Mouse (Mus musculus): Measurements from ENCODE around the gene Sds. TPM values are rescaled to one million over a fixed set of nuclear protein-coding genes. Genes with fewer than 3 reads are reported as not detected.

Gene Sds
- total RNA-seq (2021) = under 1 TPM in 1 of 2 experiments, not detected in 1; 0.69 TPM
- long read RNA-seq, experiment 1, partial matches to known transcripts = 0 of 1 reads
- long read RNA-seq, experiment 1, other reads (novel, unspliced or antisense) = 0 of 1 reads
- long read RNA-seq, experiment 2 = 0 reads

DNA sequence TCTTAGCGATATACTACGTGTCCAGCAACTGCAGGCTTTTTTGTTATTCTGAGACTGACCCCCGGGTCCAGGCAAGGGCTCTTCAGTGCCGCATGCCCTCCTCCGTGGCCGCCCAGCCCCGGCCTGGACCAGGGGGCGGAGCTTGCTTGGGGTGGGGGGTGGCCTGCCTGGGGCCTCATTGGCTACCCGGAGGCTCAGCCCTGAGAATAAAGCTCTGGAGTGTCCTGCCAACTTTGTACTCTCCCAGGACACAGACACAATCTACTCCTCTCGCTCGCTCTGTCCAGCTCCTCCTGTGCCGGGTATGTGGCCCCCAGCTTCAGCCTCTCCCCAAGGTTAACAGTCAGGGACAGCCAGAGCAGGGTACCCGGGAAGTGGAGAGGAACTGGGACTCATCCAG, at the start of gene Sds:
Gene Sds, plus strand, starts transcription at position 231 of the 400 bp plus-strand sequence.
- no peak for DNase-seq (ENCODE audit: low spot score)

DNA sequence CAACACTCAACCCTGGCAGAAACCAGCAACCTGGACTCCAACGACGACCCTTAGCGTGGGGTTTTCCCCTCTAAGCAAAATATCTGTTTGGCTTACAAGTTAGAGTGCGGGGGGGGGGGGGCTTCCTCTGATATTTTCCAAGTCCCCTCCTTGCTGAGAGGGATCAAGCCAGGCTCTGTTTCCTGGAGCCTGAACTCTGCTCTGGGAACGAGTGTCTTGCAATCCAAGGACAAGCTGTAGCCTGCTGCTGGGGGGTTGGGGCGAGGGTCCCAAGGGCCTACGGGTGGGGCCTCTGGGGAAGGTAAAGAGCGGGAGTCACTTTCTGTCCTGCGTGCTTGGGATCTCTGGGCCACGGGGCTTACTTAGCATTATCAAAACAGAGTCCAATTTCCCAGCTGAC, 49.8 kb upstream of the Sds start:
- DNase-seq (ENCODE audit: low spot score) = no peak

DNA sequence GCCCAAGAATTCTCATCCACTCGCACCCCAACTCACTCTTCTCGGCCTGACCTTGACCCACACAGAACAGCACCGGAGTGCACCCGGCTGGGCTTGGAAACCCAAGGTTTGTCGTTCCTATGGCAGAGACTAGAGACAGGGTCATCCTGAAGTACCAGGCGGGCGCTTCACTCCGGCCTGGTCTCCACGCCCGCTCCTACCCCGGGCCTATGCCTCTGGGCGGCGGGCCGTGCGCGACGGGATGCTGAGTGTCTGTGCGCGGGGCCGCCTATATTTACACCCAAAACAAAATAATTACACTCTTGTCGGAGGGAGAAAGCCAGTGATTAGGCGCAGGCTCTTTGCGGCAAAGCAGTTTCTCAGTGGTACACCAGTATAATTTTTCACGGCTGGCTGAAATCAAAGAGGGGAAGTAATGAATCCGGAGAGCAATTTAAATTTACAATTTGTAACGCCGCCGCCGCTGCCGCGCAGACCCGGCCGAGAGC, 48.8 kb upstream of the Sds start:
- DNase-seq (ENCODE audit: low spot score) = no peak

DNA sequence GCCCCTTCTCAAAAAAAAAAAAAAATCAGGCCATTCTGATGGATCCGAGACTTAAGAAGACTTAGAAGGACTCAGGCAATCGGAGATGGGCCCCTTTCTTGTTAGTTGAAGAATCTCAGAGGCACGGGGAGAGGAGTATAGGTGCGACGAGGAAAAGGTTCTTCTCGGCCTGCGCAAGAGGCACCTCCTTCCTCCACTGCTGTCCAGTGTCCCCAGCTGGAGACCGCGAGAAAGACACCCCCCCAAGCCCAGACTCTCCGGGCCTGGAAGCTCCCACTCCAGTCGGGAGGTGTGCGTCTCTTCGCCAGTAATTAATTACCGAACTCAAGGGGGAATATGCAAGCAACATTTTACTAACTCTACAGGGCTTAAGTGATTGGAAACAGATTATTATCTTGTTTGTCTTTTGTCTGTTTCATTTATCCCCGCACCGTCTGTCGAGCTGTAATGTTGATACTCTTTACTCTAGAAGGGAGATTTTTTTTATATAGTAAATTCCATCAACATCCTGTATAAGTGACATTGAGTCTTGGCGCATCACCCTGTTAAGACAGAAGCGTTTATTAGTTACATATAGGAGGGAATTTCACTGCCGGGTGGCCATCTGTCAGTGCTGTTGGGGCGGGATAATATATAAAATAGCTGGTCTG, 48.0 kb upstream of the Sds start:
- no peak for DNase-seq (ENCODE audit: low spot score)

DNA sequence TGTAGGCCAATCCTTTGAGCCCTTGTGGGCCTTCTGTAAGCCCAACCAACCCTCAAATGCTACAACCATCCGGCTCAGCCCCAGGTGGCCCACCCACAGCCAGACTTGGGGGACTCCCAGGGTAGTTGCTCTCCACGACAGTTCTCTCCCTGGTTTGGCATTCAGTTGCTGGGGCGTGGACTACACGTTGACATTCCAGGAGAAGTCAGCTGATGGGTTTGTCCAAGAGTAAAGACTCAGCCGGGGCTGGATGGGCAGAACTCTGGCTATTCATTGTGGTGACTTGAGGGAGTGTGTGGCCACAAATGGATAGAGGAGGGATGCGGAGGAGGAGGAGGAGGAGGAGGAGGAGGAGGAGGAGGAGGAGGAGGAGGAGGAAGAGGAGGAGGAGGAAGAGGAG, 47.3 kb upstream of the Sds start:
- no peak for DNase-seq (ENCODE audit: low spot score)

DNA sequence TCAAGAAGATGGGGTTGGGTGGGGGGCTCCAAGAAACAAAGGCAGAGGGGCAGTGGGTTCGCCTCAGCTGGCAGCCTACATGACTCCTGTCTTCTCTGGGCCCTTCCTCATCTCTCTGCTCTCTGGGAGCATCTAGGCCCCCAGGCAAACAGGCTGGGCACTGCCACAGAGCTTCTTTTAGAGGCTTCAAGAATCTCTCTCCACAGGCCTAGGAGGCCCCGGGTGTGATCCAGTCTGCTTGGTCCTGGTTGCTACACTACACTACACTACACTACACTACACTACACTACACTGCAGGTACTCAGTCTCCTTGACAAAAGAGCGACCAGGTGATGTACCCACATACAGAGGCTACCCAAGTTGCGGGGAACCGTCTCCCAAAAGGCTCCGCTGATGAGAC, 46.6 kb upstream of the Sds start:
- no peak for DNase-seq (ENCODE audit: low spot score)

DNA sequence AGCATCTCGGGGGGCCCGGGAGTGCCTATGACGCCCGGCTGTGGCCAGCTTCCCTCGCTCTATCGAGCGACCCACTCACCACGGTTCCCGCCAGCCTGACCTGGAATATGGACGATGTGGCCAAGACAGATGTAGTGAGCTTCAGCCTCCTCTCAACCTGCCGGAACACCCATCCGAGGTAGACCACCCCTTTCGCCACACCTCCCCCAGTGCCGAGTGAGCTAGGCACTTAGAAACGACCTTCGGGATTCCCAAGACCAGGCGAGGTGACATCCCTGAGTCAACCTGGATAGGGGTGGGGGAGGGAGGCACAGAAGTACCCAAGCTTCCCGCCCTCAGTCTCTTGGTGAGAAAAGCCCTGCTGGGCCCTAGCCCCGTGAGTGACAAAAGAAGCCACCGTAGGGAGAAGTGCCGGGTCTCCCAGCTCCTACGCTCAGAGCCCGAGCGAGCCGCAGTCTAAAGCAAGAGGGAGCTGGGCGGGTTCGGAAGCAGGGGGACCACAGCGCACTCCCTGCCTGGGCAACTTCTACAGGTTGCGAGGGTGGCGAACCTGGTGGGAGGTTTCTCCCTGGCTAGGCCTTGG, 45.2 kb upstream of the Sds start:
- no peak for DNase-seq (ENCODE audit: low spot score)

DNA sequence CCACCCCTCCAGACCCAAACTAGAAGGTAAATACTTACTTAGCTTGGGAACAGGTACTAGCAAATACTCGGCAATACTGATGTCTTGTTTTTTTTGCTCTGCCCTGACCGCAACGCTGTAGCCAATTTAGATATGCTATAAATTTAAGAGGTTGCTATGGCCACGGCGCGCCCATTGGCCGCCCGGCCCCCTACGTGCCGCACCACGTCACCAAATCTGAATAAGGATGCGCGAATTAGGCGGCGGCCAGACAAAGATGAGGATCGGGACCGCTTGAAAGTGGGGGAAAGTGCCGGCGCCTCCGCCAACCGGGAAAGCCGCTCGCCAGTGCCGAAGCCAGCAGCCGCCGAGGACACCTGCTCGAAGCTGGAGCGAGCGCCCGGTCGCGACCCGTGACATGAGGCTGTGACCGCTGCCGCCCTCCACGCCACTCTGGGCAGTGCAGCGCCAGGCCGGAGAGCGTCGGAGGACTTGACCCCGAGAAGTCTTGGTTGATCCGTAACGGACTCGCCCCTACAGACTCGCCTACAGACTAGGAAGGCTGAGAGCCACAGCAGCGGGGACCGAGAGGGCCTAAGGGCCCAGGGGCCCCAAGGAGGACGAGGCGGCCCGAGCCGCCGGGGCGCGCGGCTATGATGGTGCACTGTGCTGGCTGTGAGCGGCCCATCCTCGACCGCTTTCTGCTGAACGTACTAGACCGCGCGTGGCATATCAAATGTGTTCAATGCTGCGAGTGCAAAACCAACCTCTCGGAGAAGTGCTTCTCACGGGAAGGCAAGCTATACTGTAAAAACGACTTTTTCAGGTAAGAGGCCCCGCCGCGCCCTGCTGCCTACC, 44.5 kb upstream of the Sds start, which contains the start of gene Lhx5:
Gene Lhx5, plus strand, starts transcription at position 51 of the 837 bp plus-strand sequence.
- DNase-seq (ENCODE audit: low spot score) = no peak

DNA sequence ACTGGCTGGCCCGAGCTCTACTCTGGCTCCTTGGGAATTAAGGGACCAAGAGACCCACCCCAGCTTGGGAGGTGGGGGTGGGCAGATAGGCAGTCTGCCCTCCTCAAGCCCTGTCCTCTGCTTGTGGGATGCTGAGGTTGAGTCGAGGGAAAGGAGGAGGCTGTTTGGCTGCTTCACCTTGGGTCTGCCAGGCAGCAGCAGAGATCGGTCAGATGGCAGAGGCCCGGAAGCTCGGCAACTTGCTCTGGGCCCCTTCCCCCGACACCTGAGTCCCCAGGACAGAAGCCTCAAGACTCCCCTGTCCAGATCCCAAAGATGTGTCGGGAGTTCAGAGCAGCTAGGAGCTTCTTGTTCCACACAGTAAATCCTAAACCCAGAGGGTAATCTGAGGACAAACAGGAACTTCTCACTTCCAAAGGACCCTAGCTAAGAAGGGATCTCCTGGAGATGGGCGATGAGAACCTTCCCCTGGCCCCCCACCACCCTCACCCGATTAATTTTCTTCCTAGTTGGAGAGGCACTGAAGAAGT, 43.8 kb upstream of the Sds start:
- no peak for DNase-seq (ENCODE audit: low spot score)

DNA sequence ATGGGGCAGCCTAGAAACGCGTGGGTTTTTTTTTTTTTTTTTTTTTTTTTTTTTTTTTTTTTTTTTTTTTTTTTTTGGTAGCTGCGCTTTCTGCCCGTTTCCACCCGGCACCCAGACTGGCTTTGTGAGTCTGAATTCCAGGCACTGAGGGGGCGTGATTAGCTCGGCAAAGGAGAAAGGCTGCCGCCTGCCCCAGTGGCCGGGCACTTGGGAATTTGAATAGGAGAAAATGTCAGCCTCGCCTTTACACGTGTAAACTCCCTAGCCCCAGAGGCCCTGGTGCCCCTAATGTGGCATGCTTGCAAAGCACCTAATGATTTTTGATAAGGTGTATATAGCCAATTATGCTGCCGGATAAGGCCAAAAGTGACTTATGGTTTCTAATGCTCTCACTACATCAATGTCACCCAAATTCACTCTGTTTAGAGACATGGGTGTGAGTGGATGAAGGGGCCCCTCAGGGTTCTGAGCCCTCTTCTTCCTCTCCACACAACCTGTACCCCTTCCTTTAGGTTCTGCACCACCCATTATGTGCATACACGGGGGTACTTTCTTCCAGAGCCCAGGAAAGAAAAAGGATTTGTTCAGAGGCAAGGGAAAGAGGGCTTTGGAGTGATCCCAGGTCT, 43.1 kb upstream of the Sds start:
- no peak for DNase-seq (ENCODE audit: low spot score)

DNA sequence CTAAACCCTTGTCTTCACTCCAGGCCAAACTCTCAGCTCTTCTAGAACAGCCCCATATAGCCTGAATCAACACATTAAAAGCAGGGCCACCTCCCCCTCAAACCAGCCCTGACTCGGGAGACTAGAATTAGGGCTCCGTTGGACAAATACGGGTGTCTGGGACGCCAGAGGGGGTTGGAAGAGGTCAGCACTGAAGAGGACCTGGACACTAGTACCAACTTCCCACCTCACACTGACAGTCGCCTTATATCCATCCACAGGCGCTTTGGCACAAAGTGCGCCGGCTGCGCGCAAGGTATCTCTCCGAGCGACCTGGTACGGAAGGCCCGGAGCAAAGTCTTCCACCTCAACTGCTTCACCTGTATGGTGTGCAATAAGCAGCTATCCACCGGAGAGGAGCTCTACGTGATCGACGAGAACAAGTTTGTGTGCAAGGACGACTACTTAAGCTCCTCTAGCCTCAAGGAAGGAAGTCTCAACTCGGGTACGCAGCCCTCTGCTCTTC, 42.0 kb upstream of the Sds start:
- DNase-seq (ENCODE audit: low spot score) = no peak

DNA sequence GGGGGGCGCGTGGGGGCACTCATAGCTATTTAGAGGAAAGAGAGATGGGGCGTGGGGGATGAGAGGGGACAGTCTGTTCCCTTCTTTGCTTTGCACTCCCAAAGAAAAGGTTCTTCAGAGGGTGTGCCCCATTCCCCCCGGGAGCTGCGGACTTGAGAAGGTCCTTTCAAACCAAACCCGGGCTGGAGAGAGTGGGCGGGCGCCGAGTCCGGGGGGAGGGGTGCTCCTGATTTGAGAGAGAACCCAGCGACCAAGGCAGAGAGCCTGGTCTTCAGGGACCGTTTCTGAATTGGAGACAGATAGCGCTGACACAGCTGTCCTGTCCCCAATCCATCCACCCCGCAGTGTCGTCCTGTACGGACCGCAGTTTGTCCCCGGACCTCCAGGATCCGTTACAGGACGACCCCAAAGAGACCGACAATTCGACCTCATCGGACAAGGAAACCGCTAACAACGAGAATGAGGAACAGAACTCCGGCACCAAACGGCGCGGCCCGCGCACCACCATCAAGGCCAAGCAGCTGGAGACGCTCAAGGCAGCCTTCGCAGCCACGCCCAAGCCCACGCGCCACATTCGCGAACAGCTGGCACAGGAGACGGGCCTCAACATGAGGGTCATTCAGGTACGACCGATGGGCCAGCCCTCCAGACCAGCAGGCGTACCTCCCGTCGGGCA, 41.2 kb upstream of the Sds start:
- no peak for DNase-seq (ENCODE audit: low spot score)

DNA sequence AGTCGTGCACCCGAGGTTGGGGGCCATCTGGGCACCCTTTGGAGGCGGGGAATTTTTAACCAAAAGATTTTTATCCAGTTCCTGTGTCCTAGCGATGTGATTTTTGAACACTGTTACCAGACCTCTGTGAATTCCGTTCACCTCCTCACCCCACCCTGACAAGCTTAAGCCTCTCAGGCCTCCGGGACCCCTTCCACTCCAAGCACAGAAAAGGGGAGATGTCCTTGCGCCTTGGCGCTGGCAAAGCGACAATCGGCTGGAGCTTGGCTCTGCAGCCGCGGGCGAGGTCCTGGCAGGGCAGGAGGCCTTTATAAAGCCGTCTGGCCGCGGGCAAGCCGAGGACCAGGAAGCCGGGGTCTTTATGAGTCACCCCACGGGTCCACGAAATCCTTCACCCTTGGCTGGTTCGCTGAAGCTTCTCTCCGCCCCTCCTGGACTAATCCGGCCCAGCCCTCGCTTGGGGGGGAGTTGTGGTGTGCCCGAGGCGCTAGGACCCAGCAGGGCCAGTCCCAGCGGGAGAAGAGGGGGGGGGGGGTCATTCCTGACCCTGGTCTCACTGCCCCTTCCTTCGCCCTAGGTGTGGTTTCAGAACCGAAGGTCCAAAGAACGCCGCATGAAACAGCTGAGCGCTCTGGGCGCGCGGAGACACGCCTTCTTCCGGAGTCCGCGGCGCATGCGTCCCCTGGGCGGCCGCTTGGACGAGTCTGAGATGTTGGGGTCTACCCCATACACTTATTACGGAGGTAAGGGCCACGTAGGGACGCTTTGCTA, 40.4 kb upstream of the Sds start:
- no peak for DNase-seq (ENCODE audit: low spot score)

DNA sequence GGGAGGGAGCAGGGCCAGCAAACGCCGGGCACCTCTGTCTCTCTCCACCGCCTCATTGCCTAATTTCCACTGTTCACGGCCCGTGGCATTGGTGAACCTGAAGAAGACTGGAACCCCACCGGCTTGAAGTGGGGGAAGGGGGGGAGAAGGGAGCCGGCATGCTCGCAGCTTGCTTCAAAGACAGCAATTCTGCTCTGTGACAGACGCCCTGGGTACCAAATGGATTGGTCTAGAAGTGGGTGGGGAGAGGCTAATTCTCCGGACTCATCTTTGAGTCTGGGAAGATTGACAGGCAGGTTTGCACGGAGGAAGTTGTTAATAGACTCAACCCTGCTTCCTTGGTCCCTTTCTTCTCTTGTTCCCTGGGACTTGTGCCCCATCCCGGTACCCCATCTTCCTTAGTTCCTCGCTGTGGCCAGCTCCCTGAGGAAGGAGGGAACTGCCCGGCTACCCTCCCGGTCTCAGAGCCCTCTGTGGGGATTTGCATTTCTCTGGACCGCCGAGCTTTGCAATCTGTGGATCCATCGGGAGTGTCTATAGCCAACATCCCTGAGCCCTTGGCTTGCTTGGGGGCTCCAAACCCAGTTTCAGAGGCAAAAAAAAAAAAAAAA, 39.3 kb upstream of the Sds start:
- DNase-seq (ENCODE audit: low spot score) = no peak

DNA sequence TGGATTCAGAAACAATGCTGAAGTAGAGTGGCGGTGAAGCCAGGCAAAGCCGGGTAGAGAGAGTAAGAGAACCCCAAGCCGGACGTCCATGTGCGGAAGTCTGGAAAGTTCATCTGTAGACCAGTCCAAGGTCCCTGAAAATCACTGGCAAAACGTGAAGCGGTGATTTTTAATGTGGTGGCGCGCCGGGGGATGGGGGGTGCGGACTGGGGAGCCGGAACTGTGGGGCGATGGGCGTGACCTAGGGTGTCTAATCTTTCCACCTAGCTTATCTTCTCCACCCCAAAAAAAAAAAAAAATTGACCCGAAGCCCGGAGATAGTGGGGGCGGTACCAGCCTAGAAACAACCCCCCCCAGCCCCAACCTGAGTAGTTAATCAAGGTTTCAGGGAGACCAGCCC, 38.8 kb upstream of the Sds start:
- DNase-seq (ENCODE audit: low spot score) = no peak

DNA sequence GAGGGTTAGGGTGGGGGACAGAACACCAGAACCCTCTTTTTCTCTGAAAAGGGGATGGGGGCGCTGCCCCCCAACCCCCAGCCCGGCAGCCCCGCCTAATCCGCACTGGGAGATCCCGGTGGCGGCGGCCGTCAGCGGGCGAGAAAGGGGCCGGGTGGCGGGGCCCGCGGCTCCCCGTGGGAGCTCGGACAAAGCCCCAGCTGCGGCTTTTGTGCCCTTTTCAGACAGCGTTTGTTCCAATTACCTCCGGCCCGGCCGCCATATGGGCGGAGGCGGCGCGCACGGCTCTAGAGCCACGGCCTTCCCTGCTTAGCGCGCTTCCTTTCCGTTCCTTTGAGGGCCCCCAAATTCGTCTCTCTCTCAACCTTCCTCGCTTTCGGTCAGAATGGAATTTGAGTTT, 38.3 kb upstream of the Sds start:
- no peak for DNase-seq (ENCODE audit: low spot score)

DNA sequence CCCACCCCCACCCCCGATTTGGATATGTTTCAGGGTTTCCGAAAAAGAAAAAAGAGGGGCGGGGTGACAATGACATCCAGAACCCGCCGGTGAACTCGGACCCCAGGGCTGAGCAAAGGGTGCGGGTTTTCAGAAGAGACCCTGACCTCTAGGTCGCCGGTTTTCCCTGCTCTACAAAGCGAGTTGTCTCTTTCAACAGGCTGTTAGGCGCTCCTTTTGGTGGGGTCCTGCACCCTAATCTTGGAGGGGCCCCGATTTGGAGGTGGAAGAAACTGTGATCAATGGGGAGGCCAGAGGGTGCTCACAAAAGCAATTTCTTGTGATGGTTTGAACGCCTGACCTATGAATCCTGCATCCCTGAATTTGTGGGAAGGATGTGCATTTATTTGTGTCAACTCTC, 37.9 kb upstream of the Sds start:
- DNase-seq (ENCODE audit: low spot score) = no peak

DNA sequence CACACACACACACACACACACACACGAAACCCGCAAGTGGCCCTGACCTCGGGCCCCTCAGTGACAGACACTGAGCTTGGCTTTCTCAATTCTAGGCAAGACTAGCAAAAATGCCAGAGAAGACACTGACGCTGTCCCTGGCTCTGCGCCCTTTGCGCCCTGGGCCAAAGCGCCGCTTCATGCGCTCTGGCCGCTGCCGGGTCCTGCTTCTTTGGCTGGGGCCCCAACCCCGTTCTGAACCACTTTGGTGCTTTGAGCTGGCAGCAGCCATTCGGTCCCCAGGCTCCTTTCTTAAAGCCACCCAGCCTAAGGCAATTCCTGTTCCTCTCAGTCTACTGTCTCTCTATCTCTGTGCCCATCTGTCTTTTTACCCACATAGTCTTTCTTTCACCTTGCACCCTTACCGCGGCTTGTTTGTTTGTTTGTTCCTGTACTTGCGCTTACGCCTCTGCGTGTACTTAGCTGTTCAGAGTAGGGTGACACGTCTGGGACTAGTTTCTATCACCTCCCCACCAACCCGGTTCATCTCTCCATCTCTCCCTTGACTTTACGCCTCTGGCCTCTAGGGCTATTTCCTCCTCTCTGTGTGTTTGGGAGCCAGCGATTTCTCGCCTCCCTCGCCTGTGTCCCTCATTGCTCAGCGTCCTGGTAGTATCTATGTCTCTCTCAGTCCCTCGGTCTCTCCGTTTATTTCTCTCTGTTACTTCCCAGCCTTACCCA, 37.2 kb upstream of the Sds start:
- no peak for DNase-seq (ENCODE audit: low spot score)
